Mouse (Mus musculus): ENCODE results near the gene Prelid1.
A peak's percentile ranks its signal among the peaks of the same experiment; 100 is the strongest.

Prelid1 gene

GRCm38 (mm10) chr13:55319931-55320533 is at the start of gene Prelid1:
Prelid1 (plus strand) TSS chr13:55320500.
- no peak for DNase-seq (ENCODE audit: low spot score in 2 of 2)

- no peak for DNase-seq (ENCODE audit: low spot score in 2 of 2)
Observed at GRCm38 (mm10) chr13:55277203-55277602, 43.1 kb upstream of the Prelid1 start.

GRCm38 (mm10) chr13:55277646-55278045 is 42.7 kb upstream of the Prelid1 start:
- no peak for DNase-seq (ENCODE audit: low spot score in 2 of 2)

- no peak for DNase-seq (ENCODE audit: low spot score in 2 of 2)
Observed at GRCm38 (mm10) chr13:55288854-55289253, 31.4 kb upstream of the Prelid1 start.

GRCm38 (mm10) chr13:55296760-55297159 is 23.5 kb upstream of the Prelid1 start:
- DNase-seq (ENCODE audit: low spot score in 2 of 2) = no peak

- DNase-seq (ENCODE audit: low spot score in 2 of 2) = no peak
Observed at GRCm38 (mm10) chr13:55300913-55301312, 19.4 kb upstream of the Prelid1 start.

GRCm38 (mm10) chr13:55312028-55312630 is 8.2 kb upstream of the Prelid1 start:
- no peak for DNase-seq (ENCODE audit: low spot score in 2 of 2)

- DNase-seq (ENCODE audit: low spot score in 2 of 2) = no peak
Observed at GRCm38 (mm10) chr13:55313051-55313450, 7.2 kb upstream of the Prelid1 start.

- no peak for DNase-seq (ENCODE audit: low spot score in 2 of 2)
Observed at GRCm38 (mm10) chr13:55314891-55315412, 5.3 kb upstream of the Prelid1 start.

- no peak for DNase-seq (ENCODE audit: low spot score in 2 of 2)
Observed at GRCm38 (mm10) chr13:55318351-55318750, 1.9 kb upstream of the Prelid1 start.

GRCm38 (mm10) chr13:55321434-55322129 is 1.3 kb downstream of the Prelid1 start, which contains the start of gene Rab24:
Rab24 (minus strand) TSS chr13:55321946.
- peak; percentile 85 to 89 for DNase-seq (ENCODE audit: low spot score in 2 of 2)

- DNase-seq (ENCODE audit: low spot score in 2 of 2) = peak in 1 of 2 experiments; percentile 39
Observed at GRCm38 (mm10) chr13:55322130-55322825, 2.0 kb downstream of the Prelid1 start.

- no peak for DNase-seq (ENCODE audit: low spot score in 2 of 2)
Observed at GRCm38 (mm10) chr13:55325596-55325995, 5.3 kb downstream of the Prelid1 start.

- DNase-seq (ENCODE audit: low spot score in 2 of 2) = no peak
Observed at GRCm38 (mm10) chr13:55327169-55327568, 6.9 kb downstream of the Prelid1 start.

- peak; percentile 84 to 89 for DNase-seq (ENCODE audit: low spot score in 2 of 2)
Observed at GRCm38 (mm10) chr13:55327633-55328032, 7.3 kb downstream of the Prelid1 start.

GRCm38 (mm10) chr13:55328171-55328570 is 7.9 kb downstream of the Prelid1 start:
- no peak for DNase-seq (ENCODE audit: low spot score in 2 of 2)

- DNase-seq (ENCODE audit: low spot score in 2 of 2) = no peak
Observed at GRCm38 (mm10) chr13:55328641-55329040, 8.3 kb downstream of the Prelid1 start.

GRCm38 (mm10) chr13:55329109-55329682 is 8.9 kb downstream of the Prelid1 start:
- DNase-seq (ENCODE audit: low spot score in 2 of 2) = peak; percentile 31 to 40

- peak; percentile 77 to 87 for DNase-seq (ENCODE audit: low spot score in 2 of 2)
Observed at GRCm38 (mm10) chr13:55329683-55330566, 9.6 kb downstream of the Prelid1 start, which contains the start of gene Mxd3. Mxd3 (minus strand) TSS chr13:55329823.

- DNase-seq (ENCODE audit: low spot score in 2 of 2) = no peak
Observed at GRCm38 (mm10) chr13:55330567-55331400, 10.5 kb downstream of the Prelid1 start.

Measured in spleen, postnatal 36 days (tissue).